Mouse (Mus musculus) lung, adult 2 months (tissue): ENCODE measurements around the gene Eml5.

ENCODE experiments used
- CTCF ChIP-seq: fragments of 200-500 bp; IDR thresholded peaks from 2 replicates; pipeline ENCODE4 v1.5.1; 2011; ENCODE audit warnings: mild to moderate bottlenecking, low read length, control low read depth; ENCODE audit not compliant: insufficient read depth
- POLR2A ChIP-seq: fragments of 200-500 bp; IDR thresholded peaks from 2 replicates; pipeline ENCODE4 v1.6.1; 2011; ENCODE audit warnings: low read depth, mild to moderate bottlenecking, control low read depth, low read length, borderline replicate concordance; ENCODE audit errors: extremely low read depth

GRCm38 (mm10) chr12:98905466-98905865, 4.2 kb upstream of the Eml5 start:
- TF ChIP-seq CTCF (no peak), POLR2A (no peak)
